Mouse (Mus musculus): ENCODE measurements around the gene Cebpb. TPM values are rescaled to one million over a fixed set of nuclear protein-coding genes. Genes with fewer than 3 reads are reported as not detected.
A peak's percentile ranks its signal among the peaks of the same experiment; 100 is the strongest.

Cebpb gene
- polyA plus RNA-seq, 1 experiment = 5.8 TPM

GRCm38 (mm10) chr2:167656629-167657478, 31.9 kb upstream of the Cebpb start:
- TF ChIP-seq POLR2A (IDR thresholded peaks at IDR 0.05; ENCODE audit: borderline replicate concordance, extremely low read depth, insufficient read depth, insufficient read length, poor library complexity, severe bottlenecking) (no peak), CTCF (IDR thresholded peaks at IDR 0.05; ENCODE audit: borderline replicate concordance, extremely low read depth, insufficient read depth, insufficient read length) (no peak)
- no peak for DNase-seq (ENCODE audit: low read depth)

- TF ChIP-seq CTCF (IDR thresholded peaks at IDR 0.05; ENCODE audit: borderline replicate concordance, extremely low read depth, insufficient read depth, insufficient read length) (no peak), POLR2A (IDR thresholded peaks at IDR 0.05; ENCODE audit: borderline replicate concordance, extremely low read depth, insufficient read depth, insufficient read length, poor library complexity, severe bottlenecking) (no peak)
- DNase-seq (ENCODE audit: low read depth) = no peak
Measured at GRCm38 (mm10) chr2:167657973-167658372, 30.7 kb upstream of the Cebpb start.

GRCm38 (mm10) chr2:167658712-167659111, 30.0 kb upstream of the Cebpb start:
- DNase-seq (ENCODE audit: low read depth) = no peak

GRCm38 (mm10) chr2:167659177-167659846, 29.4 kb upstream of the Cebpb start:
- no peak for DNase-seq (ENCODE audit: low read depth)
- TF ChIP-seq POLR2A (IDR thresholded peaks at IDR 0.05; ENCODE audit: borderline replicate concordance, extremely low read depth, insufficient read depth, insufficient read length, poor library complexity, severe bottlenecking) = no peak
- no peak for TF ChIP-seq CTCF (IDR thresholded peaks at IDR 0.05; ENCODE audit: borderline replicate concordance, extremely low read depth, insufficient read depth, insufficient read length)

More at GRCm38 (mm10) chr2:167658712-167659111, 30.0 kb upstream of the Cebpb start:
- TF ChIP-seq POLR2A (IDR thresholded peaks at IDR 0.05; ENCODE audit: borderline replicate concordance, extremely low read depth, insufficient read depth, insufficient read length, poor library complexity, severe bottlenecking) (no peak), CTCF (IDR thresholded peaks at IDR 0.05; ENCODE audit: borderline replicate concordance, extremely low read depth, insufficient read depth, insufficient read length) (no peak)

- DNase-seq (ENCODE audit: low read depth) = peak; percentile 39
- TF ChIP-seq POLR2A (IDR thresholded peaks at IDR 0.05; ENCODE audit: borderline replicate concordance, extremely low read depth, insufficient read depth, insufficient read length, poor library complexity, severe bottlenecking) (no peak), CTCF (IDR thresholded peaks at IDR 0.05; ENCODE audit: borderline replicate concordance, extremely low read depth, insufficient read depth, insufficient read length) (no peak)
Measured at GRCm38 (mm10) chr2:167659847-167660610, 28.7 kb upstream of the Cebpb start.

- DNase-seq (ENCODE audit: low read depth) = no peak
- TF ChIP-seq POLR2A (IDR thresholded peaks at IDR 0.05; ENCODE audit: borderline replicate concordance, extremely low read depth, insufficient read depth, insufficient read length, poor library complexity, severe bottlenecking) (no peak), CTCF (IDR thresholded peaks at IDR 0.05; ENCODE audit: borderline replicate concordance, extremely low read depth, insufficient read depth, insufficient read length) (no peak)
Measured at GRCm38 (mm10) chr2:167660611-167660971, 28.1 kb upstream of the Cebpb start.

DNA sequence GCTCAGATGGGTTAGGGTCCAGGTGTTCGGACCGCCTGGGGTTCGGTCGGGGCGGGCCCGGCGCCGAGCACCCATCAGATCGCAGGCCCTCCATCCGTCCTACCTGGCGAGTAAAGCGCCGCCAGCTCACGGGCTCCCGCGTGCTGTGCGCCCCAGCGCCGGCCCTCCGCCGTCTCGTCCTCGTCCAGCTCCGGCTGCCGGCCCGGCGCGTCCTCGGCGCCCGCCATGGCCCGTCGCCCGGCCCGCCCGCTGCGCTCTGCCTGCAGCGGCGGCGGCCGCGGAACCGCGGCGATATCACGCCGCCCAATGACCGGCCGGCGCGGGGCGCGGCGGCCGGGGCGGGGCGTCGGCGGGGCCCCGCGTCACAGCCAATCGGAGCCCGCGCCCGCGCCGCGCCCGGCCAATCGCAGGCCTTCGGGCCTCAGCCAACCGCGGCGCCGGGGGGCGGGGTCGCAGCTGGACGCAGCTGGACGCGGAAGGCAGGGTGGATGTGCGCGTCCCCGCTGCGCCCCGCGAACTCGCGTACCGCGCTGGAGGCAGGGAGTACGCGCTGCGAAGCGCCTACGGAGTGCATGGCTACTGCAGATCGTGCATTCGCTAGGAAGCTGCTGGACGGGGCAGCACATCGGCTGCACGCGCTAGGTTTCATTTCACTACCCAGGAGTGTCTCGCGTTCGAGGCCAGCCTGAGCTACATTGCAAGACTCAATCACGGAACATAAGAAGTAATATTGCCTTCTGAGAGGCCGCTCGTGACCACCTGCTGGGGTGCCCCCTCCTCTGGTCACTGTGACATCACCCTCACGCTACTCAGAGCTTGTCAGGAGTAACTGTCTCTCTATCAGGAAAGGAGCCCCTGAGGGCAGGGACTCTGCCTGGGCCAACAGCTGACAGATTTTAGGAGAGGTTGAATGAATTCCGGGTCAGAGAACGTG, 27.2 kb upstream of the Cebpb start, which contains the start of gene Gm20431:
Gm20431 (minus strand) TSS at position 227 of the 934 bp plus-strand sequence.
- peak; percentile 97 for DNase-seq (ENCODE audit: low read depth)
- TF ChIP-seq CTCF (IDR thresholded peaks at IDR 0.05; ENCODE audit: borderline replicate concordance, extremely low read depth, insufficient read depth, insufficient read length) = no peak
- peak; percentile 80 for TF ChIP-seq POLR2A (IDR thresholded peaks at IDR 0.05; ENCODE audit: borderline replicate concordance, extremely low read depth, insufficient read depth, insufficient read length, poor library complexity, severe bottlenecking)

GRCm38 (mm10) chr2:167662713-167663112, 26.0 kb upstream of the Cebpb start:
- TF ChIP-seq POLR2A (IDR thresholded peaks at IDR 0.05; ENCODE audit: borderline replicate concordance, extremely low read depth, insufficient read depth, insufficient read length, poor library complexity, severe bottlenecking) = no peak
- no peak for TF ChIP-seq CTCF (IDR thresholded peaks at IDR 0.05; ENCODE audit: borderline replicate concordance, extremely low read depth, insufficient read depth, insufficient read length)
- DNase-seq (ENCODE audit: low read depth) = no peak

DNA sequence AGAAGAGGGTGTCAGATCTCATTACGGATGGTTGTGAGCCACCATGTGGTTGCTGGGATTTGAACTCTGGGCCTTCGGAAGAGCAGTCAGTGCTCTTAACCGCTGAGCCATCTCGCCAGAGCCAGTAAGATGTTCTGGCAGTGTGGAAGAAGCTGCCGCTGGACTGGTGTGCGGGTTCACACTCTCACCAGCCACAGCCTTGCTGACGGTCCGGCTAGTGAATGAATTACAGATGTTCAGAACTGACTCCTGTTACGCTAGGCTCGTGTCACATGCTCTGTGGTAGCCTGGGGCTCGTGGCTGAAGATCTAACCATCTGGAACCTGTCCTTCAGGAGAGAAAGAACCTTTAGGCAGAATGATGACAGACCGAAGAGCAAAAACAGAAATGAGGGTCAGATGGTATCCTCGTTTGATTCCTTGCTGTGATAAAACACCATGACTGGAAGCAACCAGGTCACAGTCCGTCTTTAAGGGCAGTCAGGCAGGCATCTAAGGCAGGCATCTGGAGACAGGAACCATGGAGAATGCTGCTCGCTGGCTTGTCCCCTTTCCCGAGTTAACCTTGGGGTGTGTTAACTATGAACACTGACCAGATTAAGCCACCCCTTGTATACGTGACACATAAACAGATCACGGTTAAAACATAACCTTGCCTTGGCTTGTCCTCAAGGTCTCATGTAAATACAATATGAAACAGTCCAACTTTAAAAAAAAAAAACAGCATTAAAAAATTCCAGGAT, 22.6 kb upstream of the Cebpb start:
- no peak for DNase-seq (ENCODE audit: low read depth)

More for the DNA sequence above, 22.6 kb upstream of the Cebpb start:
- TF ChIP-seq POLR2A (IDR thresholded peaks at IDR 0.05; ENCODE audit: borderline replicate concordance, extremely low read depth, insufficient read depth, insufficient read length, poor library complexity, severe bottlenecking) = no peak
- TF ChIP-seq CTCF (IDR thresholded peaks at IDR 0.05; ENCODE audit: borderline replicate concordance, extremely low read depth, insufficient read depth, insufficient read length) = no peak

Measured in brain, embryonic 14.5 days (tissue).